Mouse (Mus musculus) ES-Bruce4 (cell line): ENCODE measurements around the gene Slc1a7.

Experiments used
- CTCF ChIP-seq: IDR thresholded peaks from one replicate; pipeline ENCODE4 v1.8.1; 2011; ENCODE audit warnings: low read depth, low read length
- EP300 ChIP-seq: IDR thresholded peaks from 2 replicates; pipeline ENCODE4 v1.6.1; 2011; ENCODE audit warnings: low read depth, low read length; ENCODE audit not compliant: insufficient read depth

GRCm38 (mm10) chr4:108015067-108015765 is 47.1 kb downstream of the Slc1a7 start:
- TF ChIP-seq EP300 = no peak
- TF ChIP-seq CTCF = peak; percentile 73
